Mouse (Mus musculus): Measurements from ENCODE around the gene Slc22a5. TPM values are rescaled to one million over a fixed set of nuclear protein-coding genes. Genes with fewer than 3 reads are reported as not detected.
A peak's percentile ranks its signal among the peaks of the same experiment; 100 is the strongest.
"Not testable (repeated sequence)": the region's sequence is repeated elsewhere in the genome, so short reads cannot be mapped to it uniquely, and the experiment has no call there.

Gene Slc22a5
- total RNA-seq, 1 experiment = 8.2 TPM

GRCm38 (mm10) chr11:53873909-53874704 is 17.4 kb downstream of the Slc22a5 start:
- peak; percentile 84 for TF ChIP-seq MAFK (IDR thresholded peaks at IDR 0.05; ENCODE audit: insufficient read depth, low read depth, low read length)
- H3K4me3 ChIP-seq (ENCODE audit: insufficient read depth in 1 of 2, low read depth in 1 of 2, low read length in 2 of 2, poor library complexity in 1 of 2, severe bottlenecking in 1 of 2); H3K27ac ChIP-seq (ENCODE audit: insufficient read depth, low read depth, low read length, poor library complexity, severe bottlenecking); DNase-seq (ENCODE audit: low read depth, low spot score); in situ Hi-C loops (cut with MboI; ENCODE audit: low sequenced_read_pairs in 2 of 2, unreplicated experiment in 2 of 2); H3K4me1 ChIP-seq (ENCODE audit: control insufficient read depth in 2 of 2, insufficient read depth in 2 of 2, low read length in 2 of 2, poor library complexity in 1 of 2); H3K9ac ChIP-seq (ENCODE audit: insufficient read depth, low read depth, low read length, poor library complexity, severe bottlenecking); H3K9me3 ChIP-seq (ENCODE audit: control insufficient read depth, insufficient read depth, low read depth, low read length); H3K36me3 ChIP-seq (ENCODE audit: control insufficient read depth, insufficient read depth, low read length, poor library complexity, severe bottlenecking): not testable (repeated sequence)

DNA sequence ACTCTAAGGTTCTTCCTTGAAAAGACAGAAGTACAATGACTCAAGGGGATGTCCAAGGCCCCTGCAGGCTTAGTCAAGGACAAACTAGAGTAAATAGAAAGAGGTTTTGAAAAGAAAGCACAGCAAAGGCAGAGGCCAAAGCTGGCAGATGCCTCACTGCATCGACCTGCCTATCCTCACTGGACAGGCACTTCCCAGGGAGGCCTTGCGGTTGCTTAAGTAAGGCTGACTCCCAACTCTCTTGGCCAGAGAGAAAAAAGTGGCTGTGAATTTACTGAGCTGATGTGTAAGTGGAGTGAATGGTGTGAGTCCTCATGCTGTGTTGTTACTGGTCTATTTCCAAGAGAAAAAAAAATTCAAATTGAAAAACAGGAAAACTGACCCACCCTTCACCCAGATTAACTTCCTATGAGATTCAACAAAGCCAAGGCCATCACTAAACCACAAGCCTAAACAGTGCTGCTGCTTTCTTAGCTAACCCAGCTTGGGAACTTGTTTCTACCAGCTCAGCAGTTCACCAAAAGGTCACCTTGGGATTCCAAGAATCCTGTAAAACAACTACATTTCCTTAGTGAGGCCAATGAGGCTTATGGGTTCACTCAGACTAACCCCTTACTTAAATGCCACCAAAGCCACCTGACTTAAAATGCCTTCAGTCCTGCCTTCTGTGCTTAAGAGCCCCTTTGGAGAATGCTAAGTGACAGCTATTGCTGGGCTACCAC is 19.5 kb downstream of the Slc22a5 start:
- H3K4me1 ChIP-seq (ENCODE audit: control insufficient read depth in 2 of 2, insufficient read depth in 2 of 2, low read length in 2 of 2, poor library complexity in 1 of 2) = no peaks in the 10 kb centered on the region
- no peak overlapping the region for H3K4me3 ChIP-seq (ENCODE audit: insufficient read depth in 1 of 2, low read depth in 1 of 2, low read length in 2 of 2, poor library complexity in 1 of 2, severe bottlenecking in 1 of 2)
- no peak for DNase-seq (ENCODE audit: low read depth, low spot score)
- no peaks in the 10 kb centered on the region for H3K36me3 ChIP-seq (ENCODE audit: control insufficient read depth, insufficient read depth, low read length, poor library complexity, severe bottlenecking)
- H3K9me3 ChIP-seq (ENCODE audit: control insufficient read depth, insufficient read depth, low read depth, low read length) = no peaks in the 10 kb centered on the region
- no peak overlapping the region for H3K9ac ChIP-seq (ENCODE audit: insufficient read depth, low read depth, low read length, poor library complexity, severe bottlenecking)
- H3K27ac ChIP-seq (ENCODE audit: insufficient read depth, low read depth, low read length, poor library complexity, severe bottlenecking) = no peak overlapping the region
- no peak for TF ChIP-seq HCFC1 (IDR thresholded peaks at IDR 0.05; ENCODE audit: borderline replicate concordance, insufficient read depth, low read length)
- no peak for TF ChIP-seq ZNF384 (IDR thresholded peaks at IDR 0.05; ENCODE audit: low read depth, low read length)
- TF ChIP-seq MAFK (IDR thresholded peaks at IDR 0.05; ENCODE audit: insufficient read depth, low read depth, low read length) = 0 out of 2 replicates have a peak, but pooled peaks have one; percentile 28
- in situ Hi-C loops (cut with MboI; ENCODE audit: low sequenced_read_pairs in 2 of 2, unreplicated experiment in 2 of 2) = no loop called here

GRCm38 (mm10) chr11:53869172-53869571 is 22.3 kb downstream of the Slc22a5 start:
- TF ChIP-seq ZC3H11A (IDR thresholded peaks at IDR 0.05; ENCODE audit: borderline replicate concordance, low read depth, low read length) (no peak), ZNF384 (IDR thresholded peaks at IDR 0.05; ENCODE audit: low read depth, low read length) (no peak), CHD2 (IDR thresholded peaks at IDR 0.05; ENCODE audit: low read depth, low read length) (no peak), MAFK (IDR thresholded peaks at IDR 0.05; ENCODE audit: insufficient read depth, low read depth, low read length) (no peak), HCFC1 (IDR thresholded peaks at IDR 0.05; ENCODE audit: borderline replicate concordance, insufficient read depth, low read length) (no peak)
- no peaks in the 10 kb centered on the region for H3K36me3 ChIP-seq (ENCODE audit: control insufficient read depth, insufficient read depth, low read length, poor library complexity, severe bottlenecking)
- H3K9me3 ChIP-seq (ENCODE audit: control insufficient read depth, insufficient read depth, low read depth, low read length) = no peaks in the 10 kb centered on the region
- no peaks in the 10 kb centered on the region for H3K4me1 ChIP-seq (ENCODE audit: control insufficient read depth in 2 of 2, insufficient read depth in 2 of 2, low read length in 2 of 2, poor library complexity in 1 of 2)
- H3K4me3 ChIP-seq (ENCODE audit: insufficient read depth in 1 of 2, low read depth in 1 of 2, low read length in 2 of 2, poor library complexity in 1 of 2, severe bottlenecking in 1 of 2) = no peak overlapping the region
- in situ Hi-C loops (cut with MboI; ENCODE audit: low sequenced_read_pairs in 2 of 2, unreplicated experiment in 2 of 2) = no loop called here
- H3K27ac ChIP-seq (ENCODE audit: insufficient read depth, low read depth, low read length, poor library complexity, severe bottlenecking) = no peak overlapping the region
- no peak for DNase-seq (ENCODE audit: low read depth, low spot score)
- H3K9ac ChIP-seq (ENCODE audit: insufficient read depth, low read depth, low read length, poor library complexity, severe bottlenecking) = no peak overlapping the region

DNA sequence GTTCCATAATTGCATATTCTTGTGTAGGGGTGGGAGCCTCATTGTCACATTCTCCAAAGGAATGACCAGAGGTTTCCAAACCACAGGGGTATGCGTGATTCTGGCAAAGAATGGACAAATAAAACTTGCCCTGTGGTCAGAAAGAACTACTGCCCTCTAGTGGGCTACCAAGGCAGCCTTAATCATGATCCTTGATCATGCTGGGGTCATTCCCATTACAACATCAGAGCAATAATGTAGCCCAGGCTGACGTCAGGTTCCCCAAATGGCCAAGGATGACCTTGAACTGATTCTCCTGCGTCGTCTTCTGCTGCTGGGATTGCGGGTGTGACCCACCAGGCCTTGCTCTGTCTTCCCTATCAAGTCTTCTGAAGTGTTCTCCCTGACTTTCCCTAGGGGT is 23.1 kb downstream of the Slc22a5 start:
- H3K9me3 ChIP-seq (ENCODE audit: control insufficient read depth, insufficient read depth, low read depth, low read length); H3K27ac ChIP-seq (ENCODE audit: insufficient read depth, low read depth, low read length, poor library complexity, severe bottlenecking); DNase-seq (ENCODE audit: low read depth, low spot score); H3K36me3 ChIP-seq (ENCODE audit: control insufficient read depth, insufficient read depth, low read length, poor library complexity, severe bottlenecking); H3K4me3 ChIP-seq (ENCODE audit: insufficient read depth in 1 of 2, low read depth in 1 of 2, low read length in 2 of 2, poor library complexity in 1 of 2, severe bottlenecking in 1 of 2); H3K4me1 ChIP-seq (ENCODE audit: control insufficient read depth in 2 of 2, insufficient read depth in 2 of 2, low read length in 2 of 2, poor library complexity in 1 of 2); H3K9ac ChIP-seq (ENCODE audit: insufficient read depth, low read depth, low read length, poor library complexity, severe bottlenecking); in situ Hi-C loops (cut with MboI; ENCODE audit: low sequenced_read_pairs in 2 of 2, unreplicated experiment in 2 of 2): not testable (repeated sequence)

GRCm38 (mm10) chr11:53864724-53865310 is 26.6 kb downstream of the Slc22a5 start:
- H3K4me3 ChIP-seq (ENCODE audit: insufficient read depth in 1 of 2, low read depth in 1 of 2, low read length in 2 of 2, poor library complexity in 1 of 2, severe bottlenecking in 1 of 2); H3K27ac ChIP-seq (ENCODE audit: insufficient read depth, low read depth, low read length, poor library complexity, severe bottlenecking); H3K9me3 ChIP-seq (ENCODE audit: control insufficient read depth, insufficient read depth, low read depth, low read length); H3K9ac ChIP-seq (ENCODE audit: insufficient read depth, low read depth, low read length, poor library complexity, severe bottlenecking); H3K4me1 ChIP-seq (ENCODE audit: control insufficient read depth in 2 of 2, insufficient read depth in 2 of 2, low read length in 2 of 2, poor library complexity in 1 of 2); in situ Hi-C loops (cut with MboI; ENCODE audit: low sequenced_read_pairs in 2 of 2, unreplicated experiment in 2 of 2); H3K36me3 ChIP-seq (ENCODE audit: control insufficient read depth, insufficient read depth, low read length, poor library complexity, severe bottlenecking); DNase-seq (ENCODE audit: low read depth, low spot score): not testable (repeated sequence)

DNA sequence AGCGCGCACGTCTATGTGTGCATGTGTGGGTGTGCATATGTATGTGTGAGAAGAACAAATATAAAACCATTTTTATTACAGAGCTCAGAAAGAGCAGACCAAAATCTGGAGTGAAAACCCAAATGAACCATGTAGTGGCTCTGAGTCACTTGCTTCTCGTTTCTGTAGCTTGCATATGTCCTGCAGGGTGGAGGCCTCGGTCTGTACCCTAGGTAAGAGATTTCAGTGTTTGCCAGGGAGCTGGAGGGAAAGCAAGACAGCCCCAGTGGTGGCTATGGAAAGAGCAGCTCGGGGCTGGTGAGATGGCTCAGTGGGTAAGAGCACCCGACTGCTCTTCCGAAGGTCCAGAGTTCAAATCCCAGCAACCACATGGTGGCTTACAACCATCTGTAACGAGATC is 30.5 kb downstream of the Slc22a5 start:
- DNase-seq (ENCODE audit: low read depth, low spot score); H3K4me1 ChIP-seq (ENCODE audit: control insufficient read depth in 2 of 2, insufficient read depth in 2 of 2, low read length in 2 of 2, poor library complexity in 1 of 2); H3K27ac ChIP-seq (ENCODE audit: insufficient read depth, low read depth, low read length, poor library complexity, severe bottlenecking); H3K36me3 ChIP-seq (ENCODE audit: control insufficient read depth, insufficient read depth, low read length, poor library complexity, severe bottlenecking); in situ Hi-C loops (cut with MboI; ENCODE audit: low sequenced_read_pairs in 2 of 2, unreplicated experiment in 2 of 2); H3K9ac ChIP-seq (ENCODE audit: insufficient read depth, low read depth, low read length, poor library complexity, severe bottlenecking); H3K4me3 ChIP-seq (ENCODE audit: insufficient read depth in 1 of 2, low read depth in 1 of 2, low read length in 2 of 2, poor library complexity in 1 of 2, severe bottlenecking in 1 of 2); H3K9me3 ChIP-seq (ENCODE audit: control insufficient read depth, insufficient read depth, low read depth, low read length): not testable (repeated sequence)

Measured in ES-E14 (cell line).